Mouse (Mus musculus) Patski (cell line): ENCODE results near the gene Ahdc1. TPM values are rescaled to one million over a fixed set of nuclear protein-coding genes. Genes with fewer than 3 reads are reported as not detected.

Experiments used
- ATAC-seq: fragments of 100-300 bp; one replicate; pipeline ENCODE4 v1.8.0; 2021
- CTCF ChIA-PET: fragments of 350-600 bp; sonication (Branson Sonifier 250); formaldehyde crosslinking; loops from one replicate; lab custom pipeline; 2022; ENCODE audit warnings: inconsistent platforms; lab: Charles Lee
- POLR2A ChIA-PET: fragments of 350-600 bp; sonication (Branson Sonifier 250); formaldehyde crosslinking; loops from one replicate; lab custom pipeline; 2022; ENCODE audit warnings: antibody characterized with exemption, inconsistent platforms; lab: Charles Lee
- DNase-seq: peaks from one replicate; pipeline ENCODE4 v3.0.0-alpha.2; 2011; ENCODE audit warnings: low read depth, low spot score
- H3K27me3 ChIP-seq: fragments of 371-371 bp; one replicate; pipeline ENCODE4 v1.5.1; 2021
- CTCF ChIP-seq: fragments of 100-300 bp; IDR thresholded peaks from one replicate; pipeline ENCODE4 v1.5.1; 2021
- in situ Hi-C: fragments of 300-500 bp; cut with MboI; formaldehyde crosslinking; loops from 3 replicates; pipeline ENCODE4 v1.11.1; 2018; ENCODE audit warnings: low pct_unique_long_range_greater_than_20kb, mixed read lengths
- polyA plus RNA-seq: library from polyadenylated mRNA; unstranded; gene quantifications from one replicate; pipeline ENCODE4 v1.2.3, GENCODE M21; 2021

Ahdc1 gene
- polyA plus RNA-seq, 1 experiment from 2014 or later: 25.6 TPM

DNA sequence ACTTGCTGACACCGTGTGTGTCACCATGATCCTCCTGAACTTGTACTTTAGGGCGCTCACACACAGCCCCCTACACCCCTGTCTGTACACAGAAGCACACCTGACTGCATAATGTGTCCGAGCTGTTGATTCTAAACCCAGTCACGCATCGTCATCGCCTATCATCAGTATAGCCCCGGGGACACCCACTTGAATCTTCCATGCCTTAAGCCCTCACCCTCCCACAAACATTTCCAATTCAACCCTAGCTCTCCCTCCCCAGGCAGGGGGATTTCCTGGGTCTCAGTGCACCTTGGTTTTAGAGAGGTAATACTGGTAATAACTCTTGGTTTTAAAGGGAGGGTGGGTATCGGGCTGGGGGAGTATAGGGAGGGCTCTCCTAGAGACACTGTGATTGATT, 37.9 kb upstream of the Ahdc1 start:
- ATAC-seq: no peak
- ChIA-PET POLR2A (interaction anchor here (0.5 kb wide), 1 partner anchor 28 kb away, joined by 3 read pairs; no protein-coding TSS in a partner anchor), CTCF (no interaction called here)
- DNase-seq: no peak
- H3K27me3 ChIP-seq: no peaks in the 10 kb centered on the region
- in situ Hi-C loops: no loop called here
- TF ChIP-seq CTCF: no peak

GRCm38 (mm10) chr4:132973814-132974398, 37.2 kb upstream of the Ahdc1 start, which contains the start of gene Fgr:
Gene Fgr, plus strand, starts transcription at chr4:132974095.
- in situ Hi-C loops: no loop called here
- ChIA-PET POLR2A (no interaction called here), CTCF (interaction anchor here (1.2 kb wide), 1 partner anchor 9 kb away, joined by 3 read pairs; no protein-coding TSS in a partner anchor)
- no peak for DNase-seq
- TF ChIP-seq CTCF: no peak
- no peak for ATAC-seq
- H3K27me3 ChIP-seq: no peaks in the 10 kb centered on the region

- DNase-seq (peak; percentile 81), ATAC-seq (no peak)
- no peak for TF ChIP-seq CTCF
- in situ Hi-C loops: no loop called here
- no peaks in the 10 kb centered on the region for H3K27me3 ChIP-seq
- CTCF ChIA-PET: interaction anchor here (1.2 kb wide), 1 partner anchor 10 kb away, joined by 3 read pairs; no protein-coding TSS in a partner anchor
- POLR2A ChIA-PET: no interaction called here
These were observed 36.2 kb upstream of the Ahdc1 start for GRCm38 (mm10) chr4:132974904-132975303.

DNA sequence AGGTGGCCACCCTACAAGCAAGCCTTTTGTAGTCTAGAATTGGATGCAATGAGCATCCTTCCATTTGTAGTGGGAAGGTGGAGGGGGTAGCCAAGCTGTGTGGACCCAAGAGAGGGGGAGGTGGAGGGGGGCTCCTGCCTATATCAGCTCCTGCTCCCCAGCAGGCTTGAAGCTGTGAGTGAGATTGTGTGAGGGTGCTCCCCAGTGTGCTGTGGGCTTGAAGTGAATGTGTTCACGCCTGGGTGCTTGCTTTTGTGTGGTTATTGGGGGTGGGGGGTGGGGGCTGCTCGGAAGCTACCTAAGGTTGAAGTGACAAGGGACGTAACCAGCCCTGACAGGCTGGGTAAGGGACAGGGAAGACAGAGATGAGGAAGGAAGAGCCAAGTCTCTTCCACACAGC, 35.3 kb upstream of the Ahdc1 start:
- ATAC-seq (no peak), DNase-seq (no peak)
- no peak for TF ChIP-seq CTCF
- ChIA-PET CTCF (no interaction called here), POLR2A (no interaction called here)
- H3K27me3 ChIP-seq: no peaks in the 10 kb centered on the region
- in situ Hi-C loops: no loop called here

DNA sequence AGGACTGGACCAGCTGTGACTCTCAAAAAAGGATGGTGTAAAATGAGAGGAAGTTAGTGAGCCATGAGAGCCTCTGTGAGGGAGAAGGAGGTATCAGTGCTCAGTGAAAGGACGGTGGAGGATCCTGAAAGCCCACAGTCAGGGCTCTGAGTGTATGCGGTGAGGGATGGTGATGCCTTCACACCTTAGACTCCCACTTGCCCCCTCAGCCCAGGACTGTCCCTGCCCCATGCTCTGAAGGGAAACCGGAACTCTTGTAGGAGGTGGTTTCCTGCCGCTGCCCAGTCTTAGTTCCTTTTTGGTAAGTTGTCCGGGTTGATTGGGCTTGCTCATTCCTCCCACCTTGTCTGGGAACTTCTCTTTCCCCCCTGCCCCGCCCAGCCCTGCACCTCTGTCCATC, 34.3 kb upstream of the Ahdc1 start:
- DNase-seq (no peak), ATAC-seq (no peak)
- TF ChIP-seq CTCF: no peak
- CTCF ChIA-PET: no interaction called here
- H3K27me3 ChIP-seq: no peaks in the 10 kb centered on the region
- in situ Hi-C loops: no loop called here
- POLR2A ChIA-PET: no interaction called here

GRCm38 (mm10) chr4:132977597-132977996, 33.5 kb upstream of the Ahdc1 start:
- POLR2A ChIA-PET: no interaction called here
- CTCF ChIA-PET: no interaction called here
- in situ Hi-C loops: no loop called here
- ATAC-seq (no peak), DNase-seq (no peak)
- TF ChIP-seq CTCF: no peak
- H3K27me3 ChIP-seq: no peaks in the 10 kb centered on the region

GRCm38 (mm10) chr4:132979186-132979585, 31.9 kb upstream of the Ahdc1 start:
- ATAC-seq: no peak
- CTCF ChIA-PET: no interaction called here
- H3K27me3 ChIP-seq: no peaks in the 10 kb centered on the region
- in situ Hi-C loops: no loop called here
- POLR2A ChIA-PET: no interaction called here
- DNase-seq: peak; percentile 63
- TF ChIP-seq CTCF: no peak

DNA sequence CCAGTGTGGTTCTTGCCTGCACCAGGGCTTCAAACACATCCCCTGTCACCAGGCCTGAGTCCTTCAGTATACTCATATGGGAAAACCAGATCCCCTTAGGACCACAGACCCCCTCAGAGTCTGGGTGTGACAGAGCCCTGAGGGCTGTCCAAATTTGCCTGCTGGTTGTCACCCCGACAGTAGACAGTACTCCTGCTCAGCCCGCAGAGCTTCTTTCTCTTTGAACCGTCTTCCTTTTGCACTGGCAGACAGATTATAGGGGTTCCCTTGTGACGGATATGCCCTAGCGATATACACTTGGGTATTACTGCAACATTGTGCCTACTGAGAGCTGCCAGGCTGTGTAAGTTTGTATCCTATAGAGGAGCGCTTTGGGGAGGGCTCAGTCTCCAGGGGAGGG, 29.4 kb upstream of the Ahdc1 start:
- POLR2A ChIA-PET: interaction anchor here (0.7 kb wide), 1 partner anchor 21 kb away, joined by 3 read pairs; no protein-coding TSS in a partner anchor
- no peak for TF ChIP-seq CTCF
- CTCF ChIA-PET: interaction anchor here (4.6 kb wide), 1 partner anchor 36 kb away, joined by 17 read pairs; no protein-coding TSS in a partner anchor
- no peak for ATAC-seq
- no peak for DNase-seq
- no peaks in the 10 kb centered on the region for H3K27me3 ChIP-seq
- in situ Hi-C loops: no loop called here

- no peak for TF ChIP-seq CTCF
- ChIA-PET POLR2A (no interaction called here), CTCF (interaction anchor here (4.6 kb wide), 1 partner anchor 37 kb away, joined by 17 read pairs; no protein-coding TSS in a partner anchor)
- ATAC-seq (no peak), DNase-seq (no peak)
- in situ Hi-C loops: no loop called here
- H3K27me3 ChIP-seq: no peaks in the 10 kb centered on the region
These were observed 28.1 kb upstream of the Ahdc1 start for GRCm38 (mm10) chr4:132982999-132983398.

- ATAC-seq (no peak), DNase-seq (no peak)
- TF ChIP-seq CTCF: no peak
- ChIA-PET POLR2A (interaction anchor here (0.7 kb wide), 1 partner anchor 148 kb away, joined by 4 read pairs; no protein-coding TSS in a partner anchor), CTCF (interaction anchor here (4.6 kb wide), 1 partner anchor 38 kb away, joined by 17 read pairs; no protein-coding TSS in a partner anchor)
- in situ Hi-C loops: no loop called here
- H3K27me3 ChIP-seq: no peaks in the 10 kb centered on the region
These were observed 27.2 kb upstream of the Ahdc1 start for GRCm38 (mm10) chr4:132983664-132984512.
